Mouse (Mus musculus): Measurements from ENCODE around the gene Cops7b. TPM values are rescaled to one million over a fixed set of nuclear protein-coding genes. Genes with fewer than 3 reads are reported as not detected.

The Cops7b gene
- total and polyA plus RNA-seq, 3 experiments, result 36.0 to 64.8 TPM; not detected in 1

GRCm38 (mm10) chr1:86633840-86634750, 51.4 kb downstream of the Cops7b start:
- no peaks in the 10 kb centered on the region for H3K79me2 ChIP-seq (ENCODE audit: control insufficient read depth, insufficient read depth, low read length, poor library complexity)
- H3K9ac ChIP-seq (ENCODE audit: control insufficient read depth, low read depth, low read length, poor library complexity, severe bottlenecking), result no peak overlapping the region
- H3K4me1 ChIP-seq (ENCODE audit: control insufficient read depth in 1 of 2, insufficient read depth in 2 of 2, low read length in 2 of 2), result peaks cover 0 to 15% of the 10 kb centered on the region in 2 experiments; a peak in 3 of 4 replicates
- H3K4me3 ChIP-seq (ENCODE audit: control insufficient read depth in 1 of 2, insufficient read depth in 1 of 2, low read depth in 2 of 2, low read length in 2 of 2), result no peak overlapping the region
- DNase-seq (ENCODE audit: low read depth, low spot score), result no peak
- H3K36me3 ChIP-seq (ENCODE audit: control insufficient read depth in 1 of 2, insufficient read depth in 2 of 2, low read length in 2 of 2), result peaks cover 0 to 5% of the 10 kb centered on the region in 2 experiments; a peak in 2 of 4 replicates
- H3K27ac ChIP-seq (ENCODE audit: control insufficient read depth, low read depth, low read length), result no peak overlapping the region
- TF ChIP-seq ZKSCAN1 (IDR thresholded peaks at IDR 0.05; ENCODE audit: low read depth, low read length), result no peak
- no peak for TF ChIP-seq BHLHE40 (IDR thresholded peaks at IDR 0.05; ENCODE audit: borderline replicate concordance, low read depth, low read length)
- peaks cover 2% of the 10 kb centered on the region in 2 experiments; a peak in 2 of 4 replicates for H3K27me3 ChIP-seq (ENCODE audit: control insufficient read depth in 1 of 2, insufficient read depth in 2 of 2, low read length in 2 of 2)
- no peaks in the 10 kb centered on the region for H3K9me3 ChIP-seq (replicated peaks; ENCODE audit: insufficient read depth, low read length)

GRCm38 (mm10) chr1:86634751-86635359, 52.2 kb downstream of the Cops7b start:
- peak; percentile 46 for DNase-seq (ENCODE audit: low read depth, low spot score)
- Histone ChIP-seq H3K36me3 (ENCODE audit: control insufficient read depth in 1 of 2, insufficient read depth in 2 of 2, low read length in 2 of 2) (peaks cover 0 to 5% of the 10 kb centered on the region in 2 experiments; a peak in 2 of 4 replicates), H3K79me2 (ENCODE audit: control insufficient read depth, insufficient read depth, low read length, poor library complexity) (no peaks in the 10 kb centered on the region), H3K27me3 (ENCODE audit: control insufficient read depth in 1 of 2, insufficient read depth in 2 of 2, low read length in 2 of 2) (peaks cover 2% of the 10 kb centered on the region in 2 experiments; a peak in 2 of 4 replicates), H3K27ac (ENCODE audit: control insufficient read depth, low read depth, low read length) (no peak overlapping the region), H3K4me1 (ENCODE audit: control insufficient read depth in 1 of 2, insufficient read depth in 2 of 2, low read length in 2 of 2) (peaks cover 0 to 15% of the 10 kb centered on the region in 2 experiments; a peak in 3 of 4 replicates), H3K9ac (ENCODE audit: control insufficient read depth, low read depth, low read length, poor library complexity, severe bottlenecking) (no peak overlapping the region), H3K4me3 (ENCODE audit: control insufficient read depth in 1 of 2, insufficient read depth in 1 of 2, low read depth in 2 of 2, low read length in 2 of 2) (no peak overlapping the region), H3K9me3 (replicated peaks; ENCODE audit: insufficient read depth, low read length) (no peaks in the 10 kb centered on the region)
- TF ChIP-seq USF2 (IDR thresholded peaks at IDR 0.05; ENCODE audit: borderline replicate concordance in 1 of 2, insufficient read depth in 1 of 2, low read depth in 1 of 2, low read length in 2 of 2), result peak; percentile 14 to 52; a peak in 1 of 4 replicates
- TF ChIP-seq HCFC1 (IDR thresholded peaks at IDR 0.05; ENCODE audit: low read depth, low read length), result peak; percentile 86
- no peak; the same call in 1 of the 2 replicates for TF ChIP-seq KAT2A (conservative IDR thresholded peaks at IDR 0.05; ENCODE audit: low read depth, low read length)
- TF ChIP-seq USF1 (IDR thresholded peaks at IDR 0.05; ENCODE audit: low read depth, low read length), result peak; percentile 90

DNA sequence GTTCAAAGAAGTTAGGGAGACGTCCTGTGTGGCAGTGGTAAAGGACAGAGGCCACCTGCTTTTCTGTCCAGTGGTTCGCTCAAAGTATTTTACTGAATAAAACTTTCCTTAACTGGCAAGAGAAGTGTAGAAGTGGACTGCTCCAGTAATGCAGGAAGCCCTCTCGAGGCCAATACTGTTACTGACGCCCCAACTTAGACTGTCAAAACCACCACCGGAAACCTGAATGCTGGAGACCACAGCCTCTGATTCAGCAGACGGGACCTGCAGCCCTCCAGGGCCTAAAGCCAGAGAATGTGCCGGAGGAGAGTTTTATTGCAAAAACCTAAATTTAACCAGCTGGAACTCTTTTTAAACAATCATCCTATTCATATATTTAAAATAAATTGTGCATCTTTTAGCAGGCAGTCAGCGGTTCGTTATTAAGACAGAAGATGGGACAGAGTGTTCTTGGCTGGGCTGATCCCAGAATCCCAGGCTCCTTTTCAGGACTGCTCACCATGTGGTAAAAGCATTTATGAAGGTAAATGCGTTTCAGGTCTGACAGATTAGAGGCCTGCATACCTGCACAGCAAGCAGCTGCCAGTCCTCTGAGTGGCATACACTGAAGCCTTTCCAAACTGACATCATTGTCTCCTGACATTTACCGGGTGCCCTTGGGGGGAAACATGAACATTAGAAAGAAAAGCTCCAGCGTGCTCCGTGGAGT, 60.6 kb downstream of the Cops7b start:
- no peak for DNase-seq (ENCODE audit: low read depth, low spot score)
- no peaks in the 10 kb centered on the region for H3K4me1 ChIP-seq (ENCODE audit: control insufficient read depth in 1 of 2, insufficient read depth in 2 of 2, low read length in 2 of 2)

More for the DNA sequence above, 60.6 kb downstream of the Cops7b start:
- Histone ChIP-seq H3K9ac (ENCODE audit: control insufficient read depth, low read depth, low read length, poor library complexity, severe bottlenecking) (no peak overlapping the region), H3K79me2 (ENCODE audit: control insufficient read depth, insufficient read depth, low read length, poor library complexity) (no peaks in the 10 kb centered on the region), H3K9me3 (replicated peaks; ENCODE audit: insufficient read depth, low read length) (no peaks in the 10 kb centered on the region), H3K4me3 (ENCODE audit: control insufficient read depth in 1 of 2, insufficient read depth in 1 of 2, low read depth in 2 of 2, low read length in 2 of 2) (no peak overlapping the region), H3K27me3 (ENCODE audit: control insufficient read depth in 1 of 2, insufficient read depth in 2 of 2, low read length in 2 of 2) (peaks cover 6 to 7% of the 10 kb centered on the region in 2 experiments), H3K36me3 (ENCODE audit: control insufficient read depth in 1 of 2, insufficient read depth in 2 of 2, low read length in 2 of 2) (no peaks in the 10 kb centered on the region), H3K27ac (ENCODE audit: control insufficient read depth, low read depth, low read length) (no peak overlapping the region)
- TF ChIP-seq MYB (IDR thresholded peaks at IDR 0.05; ENCODE audit: low read depth, low read length), result no peak
- no peak for TF ChIP-seq POLR2AphosphoS2 (IDR thresholded peaks at IDR 0.05; ENCODE audit: low read length)
- TF ChIP-seq GABPA (IDR thresholded peaks at IDR 0.05; ENCODE audit: low read depth, low read length), result no peak
- no peak for TF ChIP-seq CHD1 (IDR thresholded peaks at IDR 0.05; ENCODE audit: low read depth, low read length)
- TF ChIP-seq BHLHE40 (IDR thresholded peaks at IDR 0.05; ENCODE audit: borderline replicate concordance, low read depth, low read length), result no peak
- TF ChIP-seq GATA1 (IDR thresholded peaks at IDR 0.05; ENCODE audit: low read depth, low read length), result no peak
- TF ChIP-seq SMC3 (IDR thresholded peaks at IDR 0.05; ENCODE audit: low read depth, low read length), result peak; percentile 17; the same call in 1 of the 2 replicates
- no peak for TF ChIP-seq MAZ (IDR thresholded peaks at IDR 0.05; ENCODE audit: low read depth, low read length)
- TF ChIP-seq KAT2A (conservative IDR thresholded peaks at IDR 0.05; ENCODE audit: low read depth, low read length), result no peak
- no peak for TF ChIP-seq TAL1 (IDR thresholded peaks at IDR 0.05; ENCODE audit: low read length)
- peak in 1 of 3 experiments; percentile 17; a peak in 1 of 6 replicates for TF ChIP-seq CTCF (IDR thresholded peaks at IDR 0.05 in 2 of 3, conservative IDR thresholded peaks at IDR 0.05 in 1 of 3; ENCODE audit: control insufficient read depth in 1 of 3, insufficient read depth in 1 of 3, low read depth in 2 of 3, low read length in 3 of 3, poor library complexity in 1 of 3, severe bottlenecking in 1 of 3)
- no peak for TF ChIP-seq JUND (IDR thresholded peaks at IDR 0.05; ENCODE audit: low read depth, low read length)
- no peak for TF ChIP-seq NRF1 (IDR thresholded peaks at IDR 0.05; ENCODE audit: insufficient read depth, low read depth, low read length, poor library complexity, severe bottlenecking)
- no peak for TF ChIP-seq NELFE (IDR thresholded peaks at IDR 0.05; ENCODE audit: low read depth, low read length)
- no peak for TF ChIP-seq USF2 (IDR thresholded peaks at IDR 0.05; ENCODE audit: borderline replicate concordance in 1 of 2, insufficient read depth in 1 of 2, low read depth in 1 of 2, low read length in 2 of 2)
